Mouse (Mus musculus) lung, postnatal 0 days (tissue): ENCODE measurements at regions not wholly inside any gene's neighbourhood (a gene's known extent, or its start where the extent isn't known, plus 50 kb on each side); places are given as distances from the start of the nearest gene placed in this dataset.

Source experiments
- CTCF ChIP-seq: IDR thresholded peaks from 2 replicates; pipeline ENCODE4 v1.5.1; 2016; ENCODE audit warnings: antibody characterized with exemption, mild to moderate bottlenecking
- EP300 ChIP-seq: IDR thresholded peaks from 2 replicates; pipeline ENCODE4 v1.6.1; 2016; ENCODE audit warnings: antibody characterized with exemption, mild to moderate bottlenecking, control low read depth

GRCm38 (mm10) chr8:116048480-116048879, 340.9 kb upstream of the Maf start:
- TF ChIP-seq CTCF: no peak
- TF ChIP-seq EP300: no peak
